Mouse (Mus musculus) limb, embryonic 12.5 days (tissue): ENCODE data around the gene Ppp4r1. TPM values are rescaled to one million over a fixed set of nuclear protein-coding genes. Genes with fewer than 3 reads are reported as not detected.

Experiments
- polyA plus RNA-seq: library from polyadenylated mRNA; unstranded; fragments of >200 nt; fragmentation: Nextera tagmentation; extraction: Ambion mirVana; gene quantifications from 2 replicates; pipeline ENCODE4 v1.2.1, GENCODE M21; 2016

Ppp4r1 gene
- polyA plus RNA-seq, 1 experiment from 2014 or later, result 63.9 TPM

Other genes starting within 250 kb of the Ppp4r1 start
- gene Tmem232, start 241.8 kb upstream of the Ppp4r1 start, polyA plus RNA-seq, result not detected in 2 replicates
- gene Vapa, start 169.0 kb upstream of the Ppp4r1 start, polyA plus RNA-seq, result 201 and 202 TPM in 2 replicates
- gene Txndc2, start 140.4 kb upstream of the Ppp4r1 start, polyA plus RNA-seq, result 0.15 TPM in 1 of 2 replicates, not detected in the other
- gene Rab31, start 9.8 kb upstream of the Ppp4r1 start, polyA plus RNA-seq, result 54.0 and 58.2 TPM in 2 replicates
- gene Ralbp1, start 103.2 kb downstream of the Ppp4r1 start, polyA plus RNA-seq, result 57.4 and 57.8 TPM in 2 replicates
- gene Twsg1, start 168.7 kb downstream of the Ppp4r1 start, polyA plus RNA-seq, result 121 and 126 TPM in 2 replicates